Mouse (Mus musculus): Measurements from ENCODE around the gene Gm16867. TPM values are rescaled to one million over a fixed set of nuclear protein-coding genes. Genes with fewer than 3 reads are reported as not detected.
"Not testable (repeated sequence)": the region's sequence is repeated elsewhere in the genome, so short reads cannot be mapped to it uniquely, and the experiment has no call there.

Gene Gm16867
- polyA plus RNA-seq, 1 experiment from 2014 or later = not detected

DNA sequence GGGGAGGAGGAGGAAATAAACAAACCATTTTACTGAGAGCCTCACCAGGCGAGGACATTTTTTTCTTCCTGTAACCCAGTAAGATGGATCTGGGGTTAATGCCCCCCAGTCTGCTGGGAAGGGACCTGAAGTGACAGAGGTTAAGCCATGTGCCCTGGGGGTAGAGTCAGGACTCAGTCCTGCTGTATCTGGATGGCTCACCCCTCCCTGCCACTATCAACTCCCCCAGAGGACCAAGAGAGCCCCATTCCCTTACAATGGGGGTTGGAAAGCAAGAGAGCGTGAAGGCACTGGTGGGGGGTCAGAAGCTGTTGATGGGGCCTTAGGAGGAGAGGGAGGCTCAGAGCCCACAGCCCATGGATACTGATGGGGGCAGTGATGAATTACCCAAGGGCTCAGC lies 8.2 kb downstream of the Gm16867 start:
- not testable (repeated sequence) for H3K36me3 ChIP-seq; H3K4me1 ChIP-seq; H3K9me3 ChIP-seq (replicated peaks); H3K4me3 ChIP-seq; DNase-seq (ENCODE audit: low spot score); H3K27me3 ChIP-seq (ENCODE audit: low read depth, poor library complexity, severe bottlenecking); H3K27ac ChIP-seq (replicated peaks)
- WGBS = no CpG with 5 or more reads among the region's 2 CpGs

DNA sequence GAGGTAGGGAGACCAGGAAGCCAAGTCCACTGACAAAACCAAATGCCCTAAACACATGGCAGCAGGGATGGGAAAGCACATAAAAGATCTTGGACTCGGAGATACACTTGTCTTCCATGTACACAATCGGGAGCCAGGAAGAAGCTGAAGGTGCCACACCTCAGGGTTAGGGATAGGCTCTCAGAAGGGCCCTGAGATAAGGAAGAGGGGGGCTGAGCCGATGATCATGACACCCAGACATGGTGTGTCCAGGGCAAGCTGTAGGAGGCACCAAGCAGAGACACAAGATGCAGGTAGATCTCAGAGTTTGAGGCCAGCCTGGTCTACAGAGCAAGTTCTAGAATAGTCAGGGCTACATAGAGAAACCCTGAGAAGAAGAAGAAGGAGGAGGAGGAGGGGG lies 8.6 kb downstream of the Gm16867 start:
- DNase-seq (ENCODE audit: low spot score); H3K27ac ChIP-seq (replicated peaks); H3K9me3 ChIP-seq (replicated peaks); H3K36me3 ChIP-seq; H3K27me3 ChIP-seq (ENCODE audit: low read depth, poor library complexity, severe bottlenecking); H3K4me3 ChIP-seq; H3K4me1 ChIP-seq: not testable (repeated sequence)
- WGBS = no CpG with 5 or more reads among the region's 3 CpGs

- not testable (repeated sequence) for H3K36me3 ChIP-seq; DNase-seq (ENCODE audit: low spot score); H3K27ac ChIP-seq (replicated peaks); H3K9me3 ChIP-seq (replicated peaks); H3K4me3 ChIP-seq; H3K27me3 ChIP-seq (ENCODE audit: low read depth, poor library complexity, severe bottlenecking); H3K4me1 ChIP-seq
- no CpG with 5 or more reads among the region's 10 CpGs for WGBS
Observed at GRCm38 (mm10) chr14:69488001-69488400, 15.2 kb downstream of the Gm16867 start.

- not testable (repeated sequence) for DNase-seq (ENCODE audit: low spot score); H3K27ac ChIP-seq (replicated peaks); H3K27me3 ChIP-seq (ENCODE audit: low read depth, poor library complexity, severe bottlenecking); H3K36me3 ChIP-seq; H3K4me1 ChIP-seq; H3K4me3 ChIP-seq; H3K9me3 ChIP-seq (replicated peaks)
- no CpG with 5 or more reads among the region's 18 CpGs for WGBS
Observed at GRCm38 (mm10) chr14:69485466-69486135, 17.6 kb downstream of the Gm16867 start.

DNA sequence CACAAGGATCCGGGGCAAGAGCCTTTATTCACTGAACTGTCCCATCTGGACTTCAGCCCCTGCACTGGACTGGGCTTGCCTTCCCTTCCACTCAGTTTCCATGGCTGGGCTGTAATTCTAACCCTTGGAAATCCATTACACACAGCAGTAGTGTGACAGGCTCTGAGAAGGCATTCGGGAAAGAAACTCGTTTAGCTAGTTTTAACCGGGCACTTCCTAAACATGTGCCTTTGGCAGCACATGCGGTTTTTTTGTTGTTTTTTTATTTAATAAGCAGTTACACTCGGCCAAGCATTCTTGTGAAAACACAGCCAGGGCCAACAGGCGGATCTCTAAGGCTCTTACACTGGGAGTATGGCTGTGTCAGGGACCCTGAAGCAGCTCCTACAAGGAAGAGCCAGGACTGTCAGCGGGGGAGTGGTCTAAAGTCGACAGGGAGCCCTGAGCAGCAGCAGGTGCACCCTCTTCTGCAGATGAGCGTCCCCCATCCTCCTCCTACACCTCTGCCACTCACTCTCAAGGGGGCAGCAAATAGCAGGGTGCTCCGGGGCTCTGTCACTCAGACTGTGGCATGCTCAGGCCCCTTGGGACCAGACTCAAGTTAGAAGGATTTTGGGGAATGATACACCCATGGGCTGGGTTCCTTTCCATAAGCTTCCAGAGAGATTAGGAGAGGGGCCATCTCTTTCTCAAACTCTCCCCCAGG lies 29.1 kb downstream of the Gm16867 start:
- WGBS = no CpG with 5 or more reads among the region's 11 CpGs

GRCm38 (mm10) chr14:69473322-69473721 lies 29.8 kb downstream of the Gm16867 start:
- not testable (repeated sequence) for H3K36me3 ChIP-seq; H3K4me3 ChIP-seq; DNase-seq (ENCODE audit: low spot score); H3K4me1 ChIP-seq; H3K27ac ChIP-seq (replicated peaks); H3K27me3 ChIP-seq (ENCODE audit: low read depth, poor library complexity, severe bottlenecking); H3K9me3 ChIP-seq (replicated peaks)
- no CpG with 5 or more reads among the region's 2 CpGs for WGBS

More for the DNA sequence above, 29.1 kb downstream of the Gm16867 start:
- not testable (repeated sequence) for DNase-seq (ENCODE audit: low spot score); H3K9me3 ChIP-seq (replicated peaks); H3K4me3 ChIP-seq; H3K4me1 ChIP-seq; H3K36me3 ChIP-seq; H3K27me3 ChIP-seq (ENCODE audit: low read depth, poor library complexity, severe bottlenecking); H3K27ac ChIP-seq (replicated peaks)

DNA sequence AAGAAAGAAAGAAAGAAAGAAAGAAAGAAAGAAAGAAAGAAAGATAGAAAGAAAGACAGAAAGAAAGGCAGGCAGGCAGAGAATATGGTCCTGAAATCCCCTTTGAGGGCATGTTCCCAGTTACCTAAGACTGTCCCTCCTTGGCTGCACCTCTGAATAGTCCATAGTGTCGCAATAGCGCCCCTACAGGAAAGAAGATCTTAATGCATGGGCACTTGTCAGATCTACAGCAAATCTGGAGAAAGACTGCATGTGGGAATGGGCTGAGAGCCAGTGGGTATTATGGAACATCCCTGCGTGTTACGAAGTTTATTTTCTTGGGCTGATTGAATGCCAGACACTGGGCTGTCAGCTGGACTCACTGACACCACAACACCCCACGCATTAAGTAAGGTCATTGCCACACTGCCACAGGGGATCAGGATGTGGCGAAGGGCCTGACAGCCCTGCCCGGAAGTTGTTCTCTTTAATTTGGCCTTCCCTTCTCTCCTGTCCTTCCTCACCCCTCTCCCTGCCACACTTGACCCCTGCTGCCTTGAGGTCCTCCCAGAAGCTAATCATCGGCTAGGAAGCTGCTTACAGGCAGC lies 32.9 kb downstream of the Gm16867 start:
- not testable (repeated sequence) for H3K4me3 ChIP-seq; H3K27me3 ChIP-seq (ENCODE audit: low read depth, poor library complexity, severe bottlenecking); H3K27ac ChIP-seq (replicated peaks); H3K4me1 ChIP-seq; H3K9me3 ChIP-seq (replicated peaks); DNase-seq (ENCODE audit: low spot score); H3K36me3 ChIP-seq
- no CpG with 5 or more reads among the region's 8 CpGs for WGBS

DNA sequence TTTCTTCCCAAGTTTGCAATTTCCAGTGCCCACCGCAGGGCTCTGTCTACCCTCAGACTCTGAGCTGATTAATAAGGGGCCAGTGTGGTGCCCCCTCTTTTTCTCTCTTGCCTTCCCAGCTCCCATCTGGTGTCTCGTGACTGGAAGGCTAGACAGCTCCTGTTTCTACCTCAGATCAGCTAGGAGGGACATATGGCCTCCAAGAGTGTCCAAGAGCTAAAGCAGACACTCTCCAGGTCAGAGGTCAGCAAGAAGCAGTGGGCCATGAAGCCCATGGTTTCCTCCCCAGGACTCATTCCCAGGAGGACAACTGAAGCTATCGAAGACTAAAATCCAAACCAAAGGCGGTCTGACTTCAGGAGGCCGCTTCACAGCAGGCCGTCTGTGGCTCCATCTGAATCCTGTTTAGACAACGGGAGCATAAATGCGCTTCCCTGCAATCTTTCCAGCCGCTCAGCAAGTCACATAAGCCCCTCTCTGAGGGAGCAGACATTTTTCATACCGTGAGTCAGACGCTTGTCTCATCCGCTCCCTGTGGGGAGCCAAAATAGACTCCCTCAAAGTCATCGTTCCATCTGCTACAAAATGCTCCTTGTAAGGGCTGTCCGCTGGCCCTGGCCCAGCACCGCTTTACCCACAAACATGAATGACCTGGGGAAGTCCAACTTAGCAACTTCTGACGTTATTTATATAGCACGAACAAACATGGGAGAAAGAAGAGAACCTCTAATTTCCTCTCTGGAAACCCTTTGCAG lies 35.4 kb downstream of the Gm16867 start:
- H3K9me3 ChIP-seq (replicated peaks); H3K27me3 ChIP-seq (ENCODE audit: low read depth, poor library complexity, severe bottlenecking); H3K27ac ChIP-seq (replicated peaks); DNase-seq (ENCODE audit: low spot score); H3K36me3 ChIP-seq; H3K4me3 ChIP-seq; H3K4me1 ChIP-seq: not testable (repeated sequence)
- WGBS = no CpG with 5 or more reads among the region's 17 CpGs

DNA sequence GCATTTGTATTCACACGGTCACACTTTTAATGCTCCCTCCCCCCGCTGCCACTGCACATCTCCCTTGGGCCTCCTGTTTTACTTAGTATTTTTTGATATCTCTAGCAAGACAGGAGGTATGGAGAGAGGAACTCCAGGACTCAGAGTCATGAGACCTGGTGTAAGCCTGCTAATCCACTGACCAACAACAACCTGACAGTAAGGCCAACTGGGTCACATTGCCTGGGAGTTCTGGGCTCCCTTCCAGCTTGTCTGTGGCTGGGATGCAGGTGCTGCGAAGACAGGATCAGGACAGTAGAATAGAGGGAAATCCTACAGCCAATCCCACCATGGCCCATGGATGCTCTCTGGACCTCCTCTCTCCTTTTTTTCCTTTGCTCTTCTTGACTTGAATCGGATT lies 38.7 kb downstream of the Gm16867 start:
- not testable (repeated sequence) for H3K27ac ChIP-seq (replicated peaks); DNase-seq (ENCODE audit: low spot score); H3K4me3 ChIP-seq; H3K4me1 ChIP-seq; H3K36me3 ChIP-seq; H3K27me3 ChIP-seq (ENCODE audit: low read depth, poor library complexity, severe bottlenecking); H3K9me3 ChIP-seq (replicated peaks)
- no CpG with 5 or more reads among the region's 4 CpGs for WGBS

GRCm38 (mm10) chr14:69457691-69458090 lies 45.5 kb downstream of the Gm16867 start:
- H3K4me3 ChIP-seq; H3K4me1 ChIP-seq; H3K9me3 ChIP-seq (replicated peaks); H3K27ac ChIP-seq (replicated peaks); H3K36me3 ChIP-seq; H3K27me3 ChIP-seq (ENCODE audit: low read depth, poor library complexity, severe bottlenecking); DNase-seq (ENCODE audit: low spot score): not testable (repeated sequence)
- no CpG with 5 or more reads among the region's 5 CpGs for WGBS

- not testable (repeated sequence) for DNase-seq (ENCODE audit: low spot score); H3K9me3 ChIP-seq (replicated peaks); H3K27ac ChIP-seq (replicated peaks); H3K4me1 ChIP-seq; H3K36me3 ChIP-seq; H3K27me3 ChIP-seq (ENCODE audit: low read depth, poor library complexity, severe bottlenecking); H3K4me3 ChIP-seq
- no CpG with 5 or more reads among the region's 9 CpGs for WGBS
Observed at GRCm38 (mm10) chr14:69454640-69455039, 48.5 kb downstream of the Gm16867 start.

GRCm38 (mm10) chr14:69448845-69449244 lies 54.3 kb downstream of the Gm16867 start:
- not testable (repeated sequence) for H3K27ac ChIP-seq (replicated peaks); H3K27me3 ChIP-seq (ENCODE audit: low read depth, poor library complexity, severe bottlenecking); H3K9me3 ChIP-seq (replicated peaks); H3K4me1 ChIP-seq; H3K4me3 ChIP-seq; DNase-seq (ENCODE audit: low spot score); H3K36me3 ChIP-seq
- no CpG with 5 or more reads among the region's 10 CpGs for WGBS

GRCm38 (mm10) chr14:69447006-69447405 lies 56.2 kb downstream of the Gm16867 start:
- not testable (repeated sequence) for DNase-seq (ENCODE audit: low spot score); H3K4me3 ChIP-seq; H3K4me1 ChIP-seq; H3K9me3 ChIP-seq (replicated peaks); H3K27me3 ChIP-seq (ENCODE audit: low read depth, poor library complexity, severe bottlenecking); H3K36me3 ChIP-seq; H3K27ac ChIP-seq (replicated peaks)
- WGBS = no CpG with 5 or more reads among the region's 1 CpGs
